Mouse (Mus musculus) effector memory CD4-positive, alpha-beta T cell, adult 5 months (primary cell): ENCODE results near the gene Wdr4. TPM values are rescaled to one million over a fixed set of nuclear protein-coding genes. Genes with fewer than 3 reads are reported as not detected.

Experiments used
- polyA plus RNA-seq: library from polyadenylated mRNA; unstranded; fragments of 100-300 nt; shearing (Covaris generic); gene quantifications from one replicate; pipeline ENCODE4 v1.2.1, GENCODE M21; 2017

The Wdr4 gene
- 24.5 TPM for polyA plus RNA-seq

DNA sequence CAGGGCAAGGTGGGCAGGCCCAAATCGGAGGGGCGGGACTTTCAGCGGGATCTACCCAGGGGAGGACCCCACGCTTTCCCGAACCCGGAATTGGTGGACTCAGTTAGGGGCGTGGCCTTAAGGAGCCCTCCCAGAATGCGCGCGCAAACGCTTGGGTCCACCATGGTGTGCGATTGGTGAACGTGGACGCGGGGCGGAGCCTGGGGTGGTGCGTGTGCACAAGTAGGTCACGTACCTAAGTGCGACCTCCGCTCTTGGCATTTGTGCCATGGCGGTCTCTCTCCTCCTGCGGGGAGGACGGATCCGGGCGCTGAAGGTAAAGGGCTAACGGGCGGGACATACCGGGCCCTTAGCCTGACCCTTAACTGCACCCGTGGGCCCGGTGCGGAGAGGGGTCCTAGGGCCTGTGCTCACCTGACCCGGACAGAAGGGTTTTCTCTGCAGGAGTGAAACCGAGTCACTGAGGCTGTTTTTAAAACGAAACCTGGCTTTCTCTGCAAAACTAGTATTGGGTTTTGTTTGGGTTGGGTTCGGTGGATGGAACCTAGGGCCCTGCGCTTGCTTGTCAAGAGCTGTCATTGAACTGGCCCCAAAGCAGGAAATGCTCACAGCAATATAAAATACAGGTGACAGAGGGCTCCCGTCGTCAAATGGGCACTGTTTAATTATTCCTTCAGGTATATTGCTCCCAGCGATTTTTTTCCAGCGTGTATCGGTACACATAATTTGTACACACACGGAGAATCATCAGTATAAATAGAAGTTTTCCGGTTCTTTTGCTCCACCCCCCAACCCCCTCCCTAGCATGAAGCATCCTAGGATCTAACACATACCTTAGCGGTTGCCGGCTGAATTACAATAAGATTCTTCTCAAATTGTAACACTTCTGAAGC is at the start of gene Wdr4, which contains the start of gene Ndufv3:
TSS of gene Wdr4 (minus strand) at position 35 of the 893 bp plus-strand sequence.
TSS of gene Ndufv3 (plus strand) at position 170 of the 893 bp plus-strand sequence.

DNA sequence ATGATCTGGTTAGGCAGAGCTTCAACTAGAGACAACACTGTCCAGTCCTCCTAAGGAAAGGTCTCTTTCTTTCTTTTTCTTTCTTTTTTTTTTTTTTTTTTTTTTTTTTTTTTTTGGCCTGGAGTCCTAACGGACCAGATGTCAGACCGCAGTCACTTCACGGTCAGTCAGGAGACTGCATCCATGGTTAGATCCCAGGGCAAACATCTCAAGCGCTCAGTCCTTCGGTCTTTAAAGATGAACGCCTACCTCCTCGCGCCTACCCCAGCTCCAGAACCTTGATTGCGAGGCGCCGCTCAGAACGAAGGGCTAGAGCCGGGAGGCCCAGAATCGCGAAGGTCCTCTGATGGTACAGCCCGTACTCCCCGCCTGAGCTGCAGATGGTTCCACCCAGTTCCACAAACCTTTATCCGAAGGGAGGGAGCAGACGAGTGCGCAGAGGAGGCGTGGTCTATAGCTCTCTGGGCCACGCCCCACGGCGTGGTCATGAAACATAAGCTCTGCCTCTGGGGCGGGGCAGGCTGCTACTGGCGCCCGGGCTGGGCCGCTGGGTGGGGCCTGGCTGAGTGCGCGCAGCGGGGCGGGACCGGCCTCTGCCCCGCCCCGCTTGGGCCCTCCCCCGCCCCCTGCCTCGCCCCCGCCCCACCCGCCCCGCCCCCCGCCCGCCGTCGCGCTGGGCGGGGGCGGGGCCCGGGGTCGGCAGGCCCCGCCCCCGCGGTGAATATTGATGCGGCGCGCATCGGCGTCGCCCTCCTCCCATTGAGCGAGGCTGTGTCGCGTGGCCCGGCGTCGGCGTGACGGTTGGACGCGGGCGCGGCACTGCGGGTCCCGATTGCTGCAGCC is 44.5 kb upstream of the Wdr4 start, which contains the start of gene Pknox1:
TSS of gene Pknox1 (plus strand) at position 720 of the 843 bp plus-strand sequence.

Other genes with a start within 250 kb of the Wdr4 start
- 0.61 TPM for gene Rsph1, start 242.6 kb downstream of the Wdr4 start, polyA plus RNA-seq
- gene Slc37a1, start 233.2 kb downstream of the Wdr4 start, polyA plus RNA-seq: 54.9 TPM
- not detected for gene Pde9a, start 133.8 kb downstream of the Wdr4 start, polyA plus RNA-seq
- gene Ndufv3, start 135 bp upstream of the Wdr4 start, polyA plus RNA-seq: 161 TPM
- 56.0 TPM for gene Pknox1, start 44.8 kb upstream of the Wdr4 start, polyA plus RNA-seq
- gene Cbs, start 117.3 kb upstream of the Wdr4 start, polyA plus RNA-seq: 0.45 TPM
- gene U2af1, start 138.9 kb upstream of the Wdr4 start, polyA plus RNA-seq: 272 TPM
- not detected for gene Cryaa, start 157.8 kb upstream of the Wdr4 start, polyA plus RNA-seq